Mouse (Mus musculus): ENCODE measurements around the gene 1700056E22Rik. TPM values are rescaled to one million over a fixed set of nuclear protein-coding genes. Genes with fewer than 3 reads are reported as not detected.

Gene 1700056E22Rik
- polyA plus RNA-seq, 1 experiment from 2014 or later: 0.95 TPM

- Histone ChIP-seq H3K4me3 (ENCODE audit: low read length) (no peak overlapping the region), H3K36me3 (ENCODE audit: control insufficient read depth, insufficient read depth, low read length) (no peaks in the 10 kb centered on the region), H3K27me3 (ENCODE audit: control insufficient read depth, insufficient read depth, low read depth, low read length) (no peaks in the 10 kb centered on the region), H3K9me3 (ENCODE audit: control insufficient read depth, low read length) (no peaks in the 10 kb centered on the region), H3K4me2 (ENCODE audit: low read depth, low read length) (no peak overlapping the region), H3K9ac (ENCODE audit: low read length) (no peak overlapping the region), H3K27ac (ENCODE audit: low read length) (no peak overlapping the region), H3K4me1 (replicated peaks; ENCODE audit: control insufficient read depth, insufficient read depth, low read length) (no peaks in the 10 kb centered on the region)
- WGBS: 78% methylated on average over 2 of the region's 2 CpGs
- ATAC-seq (ENCODE audit: low read depth): no peak
Measured at GRCm38 (mm10) chr1:183991921-183992320, 42.2 kb downstream of the 1700056E22Rik start.

GRCm38 (mm10) chr1:183987711-183988245 is 46.3 kb downstream of the 1700056E22Rik start:
- H3K4me2 ChIP-seq (ENCODE audit: low read depth, low read length): no peak overlapping the region
- H3K9ac ChIP-seq (ENCODE audit: low read length): no peak overlapping the region
- no peaks in the 10 kb centered on the region for H3K27me3 ChIP-seq (ENCODE audit: control insufficient read depth, insufficient read depth, low read depth, low read length)
- 86% methylated on average over 7 of the region's 7 CpGs for WGBS
- H3K36me3 ChIP-seq (ENCODE audit: control insufficient read depth, insufficient read depth, low read length): no peaks in the 10 kb centered on the region
- no peaks in the 10 kb centered on the region for H3K9me3 ChIP-seq (ENCODE audit: control insufficient read depth, low read length)
- H3K4me1 ChIP-seq (replicated peaks; ENCODE audit: control insufficient read depth, insufficient read depth, low read length): 0 out of 2 replicates have a peak, but pooled peaks cover 4% of the 10 kb centered on the region
- no peak for ATAC-seq (ENCODE audit: low read depth)
- no peak overlapping the region for H3K4me3 ChIP-seq (ENCODE audit: low read length)
- no peak overlapping the region for H3K27ac ChIP-seq (ENCODE audit: low read length)

Other genes with a start within 250 kb of the 1700056E22Rik start
- 6.8 and 7.4 TPM in 2 replicates for gene Dusp10, start 21.0 kb downstream of the 1700056E22Rik start, polyA plus RNA-seq (2015; fragmentation: Nextera tagmentation; extraction: Ambion mirVana)